Mouse (Mus musculus) hindbrain, embryonic 16.5 days (tissue): ENCODE measurements around the gene Pttg1. TPM values are rescaled to one million over a fixed set of nuclear protein-coding genes. Genes with fewer than 3 reads are reported as not detected.

Source experiments
- ATAC-seq: fragments of 200-750 bp; cut with Nextera tagmentation; 2 replicates; pipeline ENCODE4 v1.8.0; 2017; ENCODE audit warnings: moderate TSS enrichment, moderate library complexity
- H3K27ac ChIP-seq: fragments of 300-500 bp; sonication (generic); 2 replicates; pipeline ENCODE4 v1.5.1; 2014; ENCODE audit warnings: low read depth, mild to moderate bottlenecking, control low read depth, low read length, moderate library complexity
- H3K27me3 ChIP-seq: fragments of 300-500 bp; sonication (generic); replicated peaks from 2 replicates; pipeline ENCODE4 v1.6.1; 2014; ENCODE audit warnings: low read length; ENCODE audit not compliant: control insufficient read depth, insufficient read depth
- H3K36me3 ChIP-seq: fragments of 300-500 bp; sonication (generic); 2 replicates; pipeline ENCODE4 v1.6.1; 2014; ENCODE audit warnings: mild to moderate bottlenecking, low read length, moderate library complexity, mixed read lengths; ENCODE audit not compliant: control insufficient read depth, insufficient read depth
- H3K4me1 ChIP-seq: fragments of 300-500 bp; sonication (generic); 2 replicates; pipeline ENCODE4 v1.6.1; 2014; ENCODE audit warnings: low read depth, low read length; ENCODE audit not compliant: control insufficient read depth, insufficient read depth
- H3K4me2 ChIP-seq: fragments of 300-500 bp; sonication (generic); 2 replicates; pipeline ENCODE4 v1.6.1; 2014; ENCODE audit warnings: mild to moderate bottlenecking, low read length, control low read depth, moderate library complexity
- H3K4me3 ChIP-seq: fragments of 300-500 bp; sonication (generic); 2 replicates; pipeline ENCODE4 v1.5.1; 2014; ENCODE audit warnings: mild to moderate bottlenecking, low read length, control low read depth, moderate library complexity
- H3K9ac ChIP-seq: fragments of 300-500 bp; sonication (generic); 2 replicates; pipeline ENCODE4 v1.6.1; 2014; ENCODE audit warnings: low read depth, mild to moderate bottlenecking, control low read depth, low read length, moderate library complexity
- H3K9me3 ChIP-seq: fragments of 300-500 bp; sonication (generic); 2 replicates; pipeline ENCODE4 v1.6.1; 2014; ENCODE audit warnings: mild to moderate bottlenecking, low read length, moderate library complexity; ENCODE audit not compliant: control insufficient read depth
- whole genome bisulfite sequencing: fragments of 180-500 bp; shearing (Covaris S2); extraction: QIAGEN DNeasy Blood & Tissue Kit; methylation state at CpG from one replicate; pipeline ENCODE4 v1.1.7; 2014; 5-methylcytosine and 5-hydroxymethylcytosine counted together
- polyA plus RNA-seq: library from polyadenylated mRNA; unstranded; fragments of >200 nt; fragmentation: Nextera tagmentation; extraction: Ambion mirVana; gene quantifications from 2 replicates; pipeline ENCODE4 v1.2.1, GENCODE M21; 2015

Gene Pttg1
- polyA plus RNA-seq, 1 experiment from 2014 or later, result 56.3 TPM

- Histone ChIP-seq H3K4me1 (no peaks in the 10 kb centered on the region), H3K4me3 (no peak overlapping the region), H3K27ac (no peak overlapping the region), H3K4me2 (no peak overlapping the region), H3K36me3 (peaks cover 9% of the 10 kb centered on the region), H3K9ac (no peak overlapping the region), H3K9me3 (no peaks in the 10 kb centered on the region), H3K27me3 (no peaks in the 10 kb centered on the region)
- WGBS, result 75% methylated on average over 4 of the region's 4 CpGs
- no peak for ATAC-seq
These were observed 25.3 kb upstream of the Pttg1 start for GRCm38 (mm10) chr11:43451322-43451721.

- no peaks in the 10 kb centered on the region for H3K9me3 ChIP-seq
- H3K27me3 ChIP-seq, result no peaks in the 10 kb centered on the region
- H3K36me3 ChIP-seq, result peaks cover 22% of the 10 kb centered on the region
- ATAC-seq, result no peak
- 84% methylated on average over 2 of the region's 2 CpGs for WGBS
- no peak overlapping the region for H3K4me3 ChIP-seq
- no peak overlapping the region for H3K9ac ChIP-seq
- H3K4me1 ChIP-seq, result no peaks in the 10 kb centered on the region
- H3K4me2 ChIP-seq, result no peak overlapping the region
- H3K27ac ChIP-seq, result no peak overlapping the region
These were observed 23.9 kb upstream of the Pttg1 start for GRCm38 (mm10) chr11:43449916-43450315.

GRCm38 (mm10) chr11:43443183-43443582 lies 17.1 kb upstream of the Pttg1 start:
- no peak overlapping the region for H3K4me2 ChIP-seq
- WGBS, result 94% methylated on average over 13 of the region's 13 CpGs
- peaks cover 78% of the 10 kb centered on the region for H3K36me3 ChIP-seq
- no peaks in the 10 kb centered on the region for H3K4me1 ChIP-seq
- no peaks in the 10 kb centered on the region for H3K9me3 ChIP-seq
- no peak overlapping the region for H3K27ac ChIP-seq
- H3K9ac ChIP-seq, result no peak overlapping the region
- no peak for ATAC-seq
- no peaks in the 10 kb centered on the region for H3K27me3 ChIP-seq
- no peak overlapping the region for H3K4me3 ChIP-seq

DNA sequence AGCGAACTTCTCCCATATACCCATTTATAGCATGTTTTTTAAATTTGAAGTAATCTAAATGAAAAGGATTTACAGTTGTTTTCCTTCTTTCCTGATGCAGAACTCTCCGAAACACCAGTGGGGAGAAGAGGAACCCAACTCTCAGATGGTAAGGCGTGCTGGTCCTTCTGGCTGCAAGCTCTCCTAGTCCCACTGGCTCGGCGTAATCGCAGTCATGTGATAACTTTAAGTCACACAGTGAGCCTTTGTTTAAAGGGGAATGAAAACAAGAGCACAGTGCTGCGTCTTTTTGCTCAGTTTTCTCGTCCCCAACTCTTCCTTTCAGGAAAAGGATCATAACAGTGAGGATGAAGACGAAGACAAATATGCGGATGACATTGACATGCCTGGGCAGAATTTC lies 15.1 kb upstream of the Pttg1 start:
- Histone ChIP-seq H3K27me3 (no peaks in the 10 kb centered on the region), H3K9me3 (no peaks in the 10 kb centered on the region), H3K27ac (no peak overlapping the region), H3K4me1 (no peaks in the 10 kb centered on the region), H3K4me3 (no peak overlapping the region), H3K4me2 (no peak overlapping the region), H3K36me3 (peaks cover 72% of the 10 kb centered on the region), H3K9ac (no peak overlapping the region)
- 97% methylated on average over 10 of the region's 10 CpGs for WGBS
- no peak for ATAC-seq

DNA sequence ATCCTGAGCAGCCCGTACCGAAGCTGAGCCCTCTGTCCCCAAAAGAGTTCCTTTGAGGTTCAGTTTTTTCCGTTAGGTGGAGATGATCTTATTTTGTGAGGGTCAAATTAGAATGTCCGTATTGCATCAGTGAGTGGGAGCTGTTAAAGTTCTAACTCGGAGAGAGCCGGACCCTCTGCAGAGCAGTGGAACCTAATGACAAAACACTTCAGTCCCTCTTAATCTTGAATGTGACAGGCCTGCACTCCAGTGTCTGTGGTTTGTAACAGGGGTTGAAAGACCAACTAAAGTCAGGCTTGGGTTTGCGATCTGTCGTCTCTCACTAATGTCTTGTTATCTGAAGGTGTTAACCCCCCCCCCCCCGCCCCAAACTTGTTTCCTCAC lies 8.0 kb upstream of the Pttg1 start:
- Histone ChIP-seq H3K9ac (peak overlapping the region; percentile 78), H3K4me1 (peaks cover 10% of the 10 kb centered on the region), H3K27me3 (no peaks in the 10 kb centered on the region), H3K9me3 (no peaks in the 10 kb centered on the region), H3K4me3 (peak overlapping the region; percentile 93), H3K27ac (no peak overlapping the region; the same call in 1 of the 2 replicates), H3K4me2 (peak overlapping the region; percentile 80), H3K36me3 (peaks cover 7% of the 10 kb centered on the region)
- ATAC-seq, result peak; percentile 59
- WGBS, result 5% methylated on average over 9 of the region's 9 CpGs

DNA sequence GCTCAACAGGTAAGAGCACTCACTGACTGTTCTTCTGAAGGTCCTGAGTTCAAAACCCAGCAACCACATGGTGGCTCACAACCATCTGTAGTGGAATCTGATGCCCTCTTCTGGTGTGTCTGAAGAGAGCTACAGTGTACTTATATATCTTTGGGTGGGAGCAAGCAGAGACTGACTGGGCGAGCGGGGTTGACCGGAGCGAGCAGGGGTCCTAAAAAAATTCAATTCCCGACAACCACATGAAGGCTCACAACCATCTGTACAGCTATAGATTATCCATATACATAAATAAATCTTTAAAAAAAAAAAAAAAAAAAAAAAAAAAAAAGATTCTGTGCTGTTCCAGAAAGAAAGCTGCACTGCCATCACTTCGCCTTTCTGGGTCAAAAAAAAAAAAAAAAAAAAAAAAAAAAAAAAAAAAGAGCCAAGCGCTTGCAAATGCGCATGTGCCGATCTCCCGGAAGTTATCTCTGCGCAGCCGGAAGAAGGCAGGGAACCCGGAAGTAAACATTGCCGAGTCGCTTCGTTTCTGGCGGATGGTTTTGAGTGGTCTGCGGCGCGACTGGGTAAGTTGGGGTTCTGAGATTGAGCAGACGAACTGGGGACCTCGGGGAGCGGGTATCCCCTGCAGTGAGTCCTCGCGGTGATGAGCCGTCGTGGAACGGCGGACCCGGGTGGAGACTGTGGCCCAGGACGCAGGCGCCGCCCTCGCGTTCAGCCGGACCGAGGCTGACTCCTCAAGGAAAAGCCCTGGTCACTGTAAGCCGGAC lies 7.4 kb upstream of the Pttg1 start, which contains the start of gene Slu7:
Slu7 (plus strand) TSS at position 491 of the 770 bp plus-strand sequence.
- WGBS, result 8% methylated on average over 38 of the region's 38 CpGs
- H3K9ac ChIP-seq, result peak within 1 kb of the TSS; percentile 78
- peak within 1 kb of the TSS; percentile 93 for H3K4me3 ChIP-seq
- ATAC-seq, result peak; percentile 89
- peak within 1 kb of the TSS; percentile 16; the same call in 1 of the 2 replicates for H3K27ac ChIP-seq
- peaks cover 5% of the 10 kb centered on the region; the same call in 1 of the 2 replicates for H3K36me3 ChIP-seq
- H3K4me2 ChIP-seq, result peak within 1 kb of the TSS; percentile 80
- H3K9me3 ChIP-seq, result no peaks in the 10 kb centered on the region
- H3K4me1 ChIP-seq, result peaks cover 10% of the 10 kb centered on the region
- no peaks in the 10 kb centered on the region for H3K27me3 ChIP-seq

DNA sequence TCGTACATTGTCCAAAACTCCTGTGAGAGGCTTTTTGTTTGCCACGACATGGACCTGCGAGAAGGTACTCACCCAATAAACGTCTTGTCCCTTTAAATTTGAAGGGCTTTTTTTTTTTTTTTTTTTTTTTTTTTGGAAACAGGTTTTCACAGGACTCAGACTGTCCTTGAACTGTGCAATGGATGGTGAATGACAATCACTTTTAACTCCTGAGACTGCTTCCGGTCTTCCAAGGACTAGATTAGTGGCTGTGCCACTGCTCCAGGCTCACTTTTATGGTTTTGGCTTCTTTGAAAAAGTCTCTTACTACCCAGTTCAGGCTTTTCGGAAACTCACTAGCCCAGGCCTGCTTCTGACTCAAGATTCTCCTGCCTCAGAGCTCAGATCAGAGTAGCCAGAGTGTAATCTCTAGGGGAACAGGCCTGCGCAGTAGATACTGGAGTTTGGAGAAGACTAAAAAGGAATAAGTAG lies 398 bp upstream of the Pttg1 start:
- peak overlapping the region; percentile 68 for H3K9ac ChIP-seq
- H3K27ac ChIP-seq, result no peak overlapping the region

GRCm38 (mm10) chr11:43425166-43425709 lies 813 bp downstream of the Pttg1 start:
- H3K4me2 ChIP-seq, result peak overlapping the region; percentile 75
- no peak for ATAC-seq
- 91% methylated on average over 9 of the region's 9 CpGs for WGBS

More for the DNA sequence above, 398 bp upstream of the Pttg1 start:
- Histone ChIP-seq H3K36me3 (no peaks in the 10 kb centered on the region), H3K4me2 (peak overlapping the region; percentile 75), H3K4me3 (peak overlapping the region; percentile 70), H3K4me1 (peaks cover 5% of the 10 kb centered on the region), H3K9me3 (no peaks in the 10 kb centered on the region), H3K27me3 (no peaks in the 10 kb centered on the region)
- WGBS, result 20% methylated on average over 7 of the region's 7 CpGs
- ATAC-seq, result peak; percentile 65

DNA sequence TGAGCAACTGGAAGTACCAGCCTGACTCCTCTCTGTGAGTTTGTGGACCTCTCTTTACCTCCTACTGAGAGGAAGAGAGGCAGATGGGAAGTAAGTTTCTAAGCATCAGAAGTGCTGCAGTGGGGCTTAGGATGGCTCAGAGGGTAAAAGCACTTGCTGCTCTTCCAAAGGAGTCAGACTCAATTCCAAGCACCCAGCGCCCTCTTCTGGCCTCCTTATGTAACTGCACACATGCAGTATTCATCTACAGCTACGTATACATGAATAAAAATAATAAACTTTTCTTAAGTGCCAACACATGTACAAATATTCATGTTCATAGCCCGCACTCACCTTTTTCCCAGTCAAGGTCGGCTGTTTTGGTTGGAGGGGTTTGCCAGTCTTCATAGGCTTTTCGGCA lies 1.7 kb downstream of the Pttg1 start:
- Histone ChIP-seq H3K4me1 (peaks cover 5% of the 10 kb centered on the region), H3K4me3 (no peak overlapping the region)

More at GRCm38 (mm10) chr11:43425166-43425709, 813 bp downstream of the Pttg1 start:
- no peaks in the 10 kb centered on the region for H3K9me3 ChIP-seq
- H3K9ac ChIP-seq, result no peak overlapping the region
- H3K27ac ChIP-seq, result no peak overlapping the region
- H3K4me1 ChIP-seq, result peaks cover 5% of the 10 kb centered on the region
- H3K36me3 ChIP-seq, result no peaks in the 10 kb centered on the region
- H3K4me3 ChIP-seq, result peak overlapping the region; percentile 70
- no peaks in the 10 kb centered on the region for H3K27me3 ChIP-seq

More for the DNA sequence above, 1.7 kb downstream of the Pttg1 start:
- Histone ChIP-seq H3K27ac (no peak overlapping the region), H3K36me3 (no peaks in the 10 kb centered on the region), H3K9ac (no peak overlapping the region), H3K9me3 (no peaks in the 10 kb centered on the region), H3K4me2 (no peak overlapping the region), H3K27me3 (no peaks in the 10 kb centered on the region)
- WGBS, result 77% methylated on average over 5 of the region's 5 CpGs
- ATAC-seq, result no peak
